Mouse (Mus musculus) erythroblast, embryonic 14.5 days (primary cell): ENCODE results near the gene Fis1.

Source experiments
- GATA1 ChIP-seq: IDR thresholded peaks from 2 replicates; pipeline ENCODE4 v1.6.1; 2012; ENCODE audit warnings: low read length, inconsistent platforms, mixed read lengths
- TAL1 ChIP-seq: IDR thresholded peaks from 3 replicates; pipeline ENCODE4 v1.6.1; 2012; ENCODE audit warnings: low read length, inconsistent platforms, mixed read lengths

GRCm38 (mm10) chr5:136980974-136981373, 27.9 kb downstream of the Fis1 start:
- TF ChIP-seq TAL1, result no peak
- no peak for TF ChIP-seq GATA1
